Mouse (Mus musculus): ENCODE measurements around the gene Pbx1.

- TF ChIP-seq CTCF (conservative IDR thresholded peaks at IDR 0.05; ENCODE audit: low read length) (no peak), NANOG (IDR thresholded peaks at IDR 0.05; ENCODE audit: borderline replicate concordance, low read length) (no peak)
Measured at GRCm38 (mm10) chr1:168364325-168364724, 67.7 kb downstream of the Pbx1 start.
